Mouse (Mus musculus) neutrophil, adult 5-6 weeks (primary cell): ENCODE data around the gene Ankrd61. TPM values are rescaled to one million over a fixed set of nuclear protein-coding genes. Genes with fewer than 3 reads are reported as not detected.

Source experiments
- ATAC-seq: fragments of 151-379, 151-347 bp; 2 replicates; pipeline ENCODE4 v1.8.0; 2017; ENCODE audit warnings: mild to moderate bottlenecking, moderate TSS enrichment; ENCODE audit not compliant: insufficient number of reproducible peaks, poor library complexity, low FRiP score, severe bottlenecking; ENCODE audit errors: extremely low read depth
- total RNA-seq: library from RNA; stranded (forward); fragments of 200-1000 nt; gene quantifications from 2 replicates; pipeline ENCODE4 v1.2.3, GENCODE M21; 2017

The Ankrd61 gene
- total RNA-seq, 1 experiment from 2014 or later: 0.35 TPM

GRCm38 (mm10) chr5:143906429-143906828 is 8.9 kb upstream of the Ankrd61 start:
- no peak for ATAC-seq

GRCm38 (mm10) chr5:143903813-143904212 is 6.3 kb upstream of the Ankrd61 start:
- no peak for ATAC-seq

GRCm38 (mm10) chr5:143902111-143902510 is 4.6 kb upstream of the Ankrd61 start:
- no peak for ATAC-seq

DNA sequence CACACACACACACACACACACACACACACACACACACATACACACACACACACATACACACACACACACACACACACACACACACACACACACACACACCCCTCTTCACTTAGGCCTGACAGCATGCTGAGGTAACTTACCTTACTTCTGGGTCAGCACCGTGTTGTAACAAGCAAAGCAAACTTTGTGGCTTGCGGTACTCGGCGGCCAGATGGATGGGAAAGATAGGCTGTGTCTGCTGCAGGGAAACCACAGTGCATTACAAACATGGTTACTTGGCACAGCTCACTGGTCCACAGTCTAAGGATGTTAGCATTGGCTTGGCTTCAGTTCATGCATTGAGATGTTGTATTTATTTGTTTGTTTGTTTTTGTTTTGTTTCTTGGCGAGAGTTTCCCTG is 4.1 kb downstream of the Ankrd61 start:
- no peak for ATAC-seq

- ATAC-seq: no peak
These were observed 5.1 kb downstream of the Ankrd61 start for GRCm38 (mm10) chr5:143892255-143892886.

DNA sequence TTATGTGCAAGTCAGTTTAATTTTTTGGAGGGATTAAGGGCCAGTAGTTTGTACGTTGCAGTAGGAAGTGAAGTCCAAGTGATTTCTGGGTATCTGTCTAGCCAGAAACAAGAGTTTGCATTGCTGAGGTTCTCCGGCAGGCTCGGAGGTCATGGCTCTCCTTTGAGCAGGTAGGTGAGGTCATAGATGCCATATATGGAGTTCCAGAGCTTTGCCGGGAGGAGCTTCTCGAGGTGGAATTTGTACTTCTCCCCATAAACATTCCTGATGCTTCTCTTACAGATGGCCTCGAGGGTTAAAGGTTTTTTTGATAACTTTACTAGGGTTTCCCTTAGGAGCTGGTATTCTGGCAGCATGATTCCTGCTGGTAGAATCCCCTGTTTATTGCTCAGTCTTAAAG is 6.7 kb downstream of the Ankrd61 start:
- ATAC-seq: no peak

DNA sequence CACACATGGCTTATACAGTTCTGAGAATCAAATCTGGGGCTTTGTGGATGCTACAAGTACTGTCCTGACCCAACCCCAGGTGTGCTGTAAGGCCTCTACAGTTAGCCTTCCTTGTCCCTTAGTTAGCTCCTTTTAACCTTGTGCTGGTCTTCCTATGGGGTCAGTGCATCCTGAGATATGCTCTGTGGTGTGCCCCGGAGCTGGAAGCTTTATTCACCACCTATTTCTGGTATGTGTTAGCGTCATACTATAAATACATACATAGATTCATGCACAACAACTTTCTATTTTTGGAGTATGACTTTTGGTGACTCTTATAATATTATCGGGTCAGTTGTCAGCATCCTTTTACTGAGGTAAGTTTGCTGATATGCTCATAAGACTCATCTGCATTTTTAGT is 12.2 kb downstream of the Ankrd61 start:
- ATAC-seq: no peak

DNA sequence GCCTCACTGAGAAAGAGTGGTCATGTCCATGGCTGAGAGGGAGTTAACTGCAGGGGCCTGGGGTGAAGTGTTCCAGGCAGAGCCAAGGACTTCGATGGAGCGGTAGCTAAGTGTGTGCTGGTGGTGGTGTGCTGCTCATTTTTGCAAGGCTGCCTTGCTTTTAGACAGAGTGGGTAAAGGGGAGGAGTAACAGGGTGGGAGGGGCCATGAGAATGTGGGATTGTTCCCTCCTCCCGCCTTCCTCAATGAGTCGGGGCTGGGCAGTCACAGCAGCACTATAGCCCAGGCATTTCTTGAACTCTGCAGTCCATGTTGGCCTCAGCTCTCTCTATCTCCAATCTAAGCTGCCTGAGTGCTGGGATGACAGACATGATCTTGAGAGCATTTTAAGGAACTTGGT is 22.9 kb downstream of the Ankrd61 start:
- ATAC-seq: no peak

GRCm38 (mm10) chr5:143871547-143872169 is 25.8 kb downstream of the Ankrd61 start:
- ATAC-seq: 0 out of 2 replicates have a peak, but pooled peaks have one; percentile 16

Other genes starting within 250 kb of the Ankrd61 start
- gene Usp42, start 165.4 kb downstream of the Ankrd61 start, total RNA-seq: 27.4 and 27.9 TPM in 2 replicates
- 45.8 and 46.3 TPM in 2 replicates for gene Eif2ak1, start 79.9 kb downstream of the Ankrd61 start, total RNA-seq
- gene Aimp2, start 12.2 kb upstream of the Ankrd61 start, total RNA-seq: 14.5 and 15.0 TPM in 2 replicates
- 31.6 and 33.4 TPM in 2 replicates for gene Pms2, start 12.3 kb upstream of the Ankrd61 start, total RNA-seq
- not detected in 2 replicates for gene Gm42421, start 30.5 kb upstream of the Ankrd61 start, total RNA-seq
- gene Rsph10b, start 35.4 kb upstream of the Ankrd61 start, total RNA-seq: 3.7 and 5.4 TPM in 2 replicates
- 83.2 and 85.0 TPM in 2 replicates for gene Ccz1, start 117.2 kb upstream of the Ankrd61 start, total RNA-seq
- gene Ocm, start 129.0 kb upstream of the Ankrd61 start, total RNA-seq: not detected in 2 replicates
- gene Lmtk2, start 202.8 kb upstream of the Ankrd61 start, total RNA-seq: 28.9 and 34.6 TPM in 2 replicates